13 mouse cellular contexts compared by ENCODE assay signal in the genomic region with DNA sequence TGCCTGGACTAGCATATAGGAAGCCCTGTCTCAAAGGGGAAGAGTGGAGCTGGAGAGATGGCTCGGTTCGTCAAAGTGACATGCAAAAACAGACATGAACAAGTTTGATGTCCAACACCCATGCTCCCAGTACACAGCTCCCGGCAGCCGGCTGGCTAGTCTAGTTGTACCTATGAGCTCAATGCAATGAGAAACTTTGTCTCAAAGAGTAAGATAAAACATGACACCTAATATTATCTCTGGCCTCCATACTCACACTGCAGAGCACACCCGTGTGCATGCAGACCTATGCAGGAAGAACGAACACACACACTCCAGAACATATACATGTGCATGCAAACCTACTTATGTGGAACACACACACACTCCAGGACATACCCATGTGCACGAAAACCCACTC.
"Had no signal": no experiment of that assay in that cellular context is flagged by ENCODE, and none has a peak within 500 bp of the region (broad histone marks: within the 10 kb centered on the region; RNA-seq: fewer than 3 reads in every experiment).

No protein-coding gene starts in this region.

- H3K4me2 ChIP-seq: limb, embryonic 13.5 days; midbrain, embryonic 11.5 days; midbrain, embryonic 15.5 days; neural tube, embryonic 12.5 days; stomach, embryonic 15.5 days had no signal

- H3K27ac ChIP-seq: layer of hippocampus, adult 2 months; limb, embryonic 13.5 days; midbrain, embryonic 15.5 days; neural tube, embryonic 12.5 days had no signal

- H3K9me3 ChIP-seq: limb, embryonic 13.5 days; midbrain, embryonic 15.5 days; neural tube, embryonic 12.5 days; stomach, embryonic 15.5 days had no signal

- H3K9ac ChIP-seq: limb, embryonic 13.5 days; midbrain, embryonic 15.5 days; neural tube, embryonic 12.5 days; stomach, embryonic 15.5 days had no signal

- H3K4me3 ChIP-seq: layer of hippocampus, adult 2 months; limb, embryonic 13.5 days; midbrain, embryonic 15.5 days; neural tube, embryonic 12.5 days; stomach, embryonic 15.5 days had no signal

- H3K36me3 ChIP-seq: midbrain, embryonic 15.5 days had no signal

- ATAC-seq: midbrain, embryonic 15.5 days had no signal

- DNase-seq: kidney, adult 18-20 months; kidney, postnatal 10 days; kidney, postnatal 4 days; left cerebral cortex, postnatal 4 days; lung, adult 18-20 months; thymus, adult 2 months; thymus, postnatal 36 days had no signal

- H3K27me3 ChIP-seq: limb, embryonic 13.5 days; midbrain, embryonic 15.5 days; neural tube, embryonic 12.5 days; stomach, embryonic 15.5 days had no signal
